Mouse (Mus musculus) CH12.LX (cell line): ENCODE results near the gene Galnt6. TPM values are rescaled to one million over a fixed set of nuclear protein-coding genes. Genes with fewer than 3 reads are reported as not detected.

Experiments used
- DNase-seq: peaks from one replicate; pipeline ENCODE4 v3.0.0-alpha.2; 2013; ENCODE audit errors: extremely low read depth
- H3K27ac ChIP-seq: 2 replicates; pipeline ENCODE4 v1.5.1; 2012; ENCODE audit warnings: low read depth, mild to moderate bottlenecking, control low read depth, moderate library complexity; ENCODE audit not compliant: insufficient read depth
- H3K27me3 ChIP-seq: replicated peaks from 2 replicates; pipeline ENCODE3; 2012; ENCODE audit warnings: inconsistent platforms
- H3K36me3 ChIP-seq, 2 experiments: replicated peaks in 1 of 2; 2 replicates each; pipeline versions ENCODE3 to v1.6.1; 2012; ENCODE audit warnings: inconsistent platforms in 1 of 2, low read length in 1 of 2, mild to moderate bottlenecking in 1 of 2, mixed read lengths in 1 of 2, moderate library complexity in 1 of 2; ENCODE audit not compliant: control insufficient read depth in 1 of 2, insufficient read depth in 1 of 2
- H3K4me1 ChIP-seq, 2 experiments: 2 replicates each; pipeline ENCODE4 v1.6.1; 2012; ENCODE audit warnings: inconsistent platforms in 1 of 2, moderate library complexity in 1 of 2; ENCODE audit not compliant: insufficient read depth in 2 of 2, control insufficient read depth in 1 of 2
- H3K4me2 ChIP-seq: 2 replicates; pipeline ENCODE4 v1.6.1; 2012; ENCODE audit warnings: low read depth, mild to moderate bottlenecking, control low read depth; ENCODE audit not compliant: poor library complexity, insufficient read depth, severe bottlenecking
- H3K4me3 ChIP-seq, 3 experiments: fragments of 150-350 bp in 1 of 3; sonication (generic) in 1 of 3; replicated peaks in 1 of 3; 2 replicates each; pipeline versions ENCODE3 to v1.5.1; 2011 to 2012; ENCODE audit warnings: low read depth in 2 of 3, low read length in 2 of 3, mild to moderate bottlenecking in 2 of 3, moderate library complexity in 2 of 3, control low read depth in 1 of 3, improper control_type of control experiment in 1 of 3, inconsistent platforms in 1 of 3, mixed read lengths in 1 of 3; ENCODE audit not compliant: poor library complexity in 1 of 3
- H3K79me2 ChIP-seq: replicated peaks from 2 replicates; pipeline ENCODE4 v1.6.1; 2012; ENCODE audit warnings: mild to moderate bottlenecking, moderate library complexity; ENCODE audit not compliant: control insufficient read depth, poor library complexity, insufficient read depth, severe bottlenecking; ENCODE audit errors: extremely low read depth
- H3K9ac ChIP-seq: 2 replicates; pipeline ENCODE4 v1.6.1; 2012; ENCODE audit warnings: low read depth, mild to moderate bottlenecking, control low read depth, moderate library complexity; ENCODE audit not compliant: insufficient read depth
- H3K9me3 ChIP-seq: replicated peaks from 2 replicates; pipeline ENCODE3; 2012; ENCODE audit warnings: low read length, inconsistent platforms, mixed read lengths
- BHLHE40 ChIP-seq: IDR thresholded peaks from 2 replicates; pipeline ENCODE4 v1.6.1; 2011; ENCODE audit warnings: mild to moderate bottlenecking, low read depth, low read length, improper control_type of control experiment
- CHD1 ChIP-seq: IDR thresholded peaks from 2 replicates; pipeline ENCODE4 v1.6.1; 2012; ENCODE audit warnings: low read depth, low read length, improper control_type of control experiment, inconsistent platforms
- E2F4 ChIP-seq: IDR thresholded peaks from 2 replicates; pipeline ENCODE4 v1.6.1; 2011; ENCODE audit warnings: low read depth, low read length, improper control_type of control experiment; ENCODE audit not compliant: insufficient replicate concordance
- EP300 ChIP-seq: IDR thresholded peaks from 2 replicates; pipeline ENCODE4 v1.6.1; 2011; ENCODE audit warnings: low read length, improper control_type of control experiment
- ETS1 ChIP-seq: conservative IDR thresholded peaks from 2 replicates; pipeline ENCODE4 v1.6.1; 2012; ENCODE audit warnings: low read depth, mild to moderate bottlenecking, inconsistent platforms, low read length, improper control_type of control experiment, moderate library complexity
- HCFC1 ChIP-seq: IDR thresholded peaks from 2 replicates; pipeline ENCODE4 v1.6.1; 2012; ENCODE audit warnings: low read depth, mild to moderate bottlenecking, inconsistent platforms, low read length, improper control_type of control experiment
- IRF4 ChIP-seq: IDR thresholded peaks from 2 replicates; pipeline ENCODE4 v1.6.1; 2014; ENCODE audit warnings: low read depth, mild to moderate bottlenecking, inconsistent platforms, low read length, improper control_type of control experiment
- JUN ChIP-seq: IDR thresholded peaks from 2 replicates; pipeline ENCODE4 v1.6.1; 2011; ENCODE audit warnings: low read depth, mild to moderate bottlenecking, low read length, improper control_type of control experiment, moderate library complexity; ENCODE audit not compliant: insufficient read depth
- KAT2A ChIP-seq: IDR thresholded peaks from 2 replicates; pipeline ENCODE4 v1.6.1; 2012; ENCODE audit warnings: low read length, improper control_type of control experiment, inconsistent platforms; ENCODE audit not compliant: insufficient replicate concordance
- MAFK ChIP-seq: IDR thresholded peaks from 2 replicates; pipeline ENCODE4 v1.6.1; 2011; ENCODE audit warnings: low read length, improper control_type of control experiment; ENCODE audit not compliant: insufficient replicate concordance
- MAZ ChIP-seq: IDR thresholded peaks from 2 replicates; pipeline ENCODE4 v1.6.1; 2012; ENCODE audit warnings: low read depth, mild to moderate bottlenecking, inconsistent platforms, low read length, improper control_type of control experiment, moderate library complexity
- MXI1 ChIP-seq: IDR thresholded peaks from 2 replicates; pipeline ENCODE4 v1.6.1; 2011; ENCODE audit warnings: mild to moderate bottlenecking, low read depth, low read length, improper control_type of control experiment
- NELFE ChIP-seq: IDR thresholded peaks from 2 replicates; pipeline ENCODE4 v1.6.1; 2011; ENCODE audit warnings: low read depth, low read length, improper control_type of control experiment
- POLR2A ChIP-seq: IDR thresholded peaks from 2 replicates; pipeline ENCODE4 v1.6.1; 2011; ENCODE audit warnings: low read depth, mild to moderate bottlenecking, improper control_type of control experiment, low read length
- POLR2AphosphoS2 ChIP-seq: IDR thresholded peaks from 2 replicates; pipeline ENCODE4 v1.6.1; 2011; ENCODE audit warnings: low read depth, low read length, improper control_type of control experiment
- RAD21 ChIP-seq: IDR thresholded peaks from 2 replicates; pipeline ENCODE4 v1.6.1; 2011; ENCODE audit warnings: low read depth, mild to moderate bottlenecking, low read length, improper control_type of control experiment, moderate library complexity
- SMC3 ChIP-seq: IDR thresholded peaks from 2 replicates; pipeline ENCODE4 v1.6.1; 2011; ENCODE audit warnings: low read depth, low read length, improper control_type of control experiment
- TBP ChIP-seq: conservative IDR thresholded peaks from 2 replicates; pipeline ENCODE4 v1.6.1; 2011; ENCODE audit warnings: low read depth, low read length, improper control_type of control experiment
- TCF12 ChIP-seq: IDR thresholded peaks from 2 replicates; pipeline ENCODE4 v1.6.1; 2014; ENCODE audit warnings: low read depth, mild to moderate bottlenecking, inconsistent platforms, low read length, improper control_type of control experiment
- ZKSCAN1 ChIP-seq: IDR thresholded peaks from 2 replicates; pipeline ENCODE4 v1.6.1; 2012; ENCODE audit warnings: low read depth, inconsistent platforms, low read length, improper control_type of control experiment, borderline replicate concordance
- ZMIZ1 ChIP-seq: IDR thresholded peaks from 2 replicates; pipeline ENCODE4 v1.6.1; 2012; ENCODE audit warnings: low read depth, mild to moderate bottlenecking, inconsistent platforms, low read length, improper control_type of control experiment
- ZNF384 ChIP-seq: IDR thresholded peaks from 2 replicates; pipeline ENCODE4 v1.6.1; 2012; ENCODE audit warnings: low read depth, low read length, improper control_type of control experiment, inconsistent platforms
- dilution Hi-C: fragments of 300-500 bp; cut with MboI; formaldehyde crosslinking; loops from 2 replicates; pipeline ENCODE4 v1.14.3; 2020; ENCODE audit warnings: low sequenced_read_pairs; ENCODE audit not compliant: extremely low pct_unique_long_range_greater_than_20kb, extremely low pct_ligation_motif_present
- in situ Hi-C: fragments of 300-500 bp; cut with MboI; formaldehyde crosslinking; loops from 3 replicates; pipeline ENCODE4 v1.14.3; 2019; ENCODE audit warnings: low sequenced_read_pairs, low pct_ligation_motif_present, low pct_unique_long_range_greater_than_20kb, mixed read lengths
- polyA plus RNA-seq: library from polyadenylated mRNA; unstranded; fragments of >175 nt; gene quantifications from 2 replicates; pipeline ENCODE4 v1.2.1, GENCODE M21; 2012; ENCODE audit warnings: low read depth; ENCODE audit not compliant: insufficient read length
- total RNA-seq, 2 experiments: library from RNA; depleted of rRNA; stranded (reverse); fragments of 300-350 nt in 1 of 2; fragments of >200 nt in 1 of 2; gene quantifications; 2 replicates each; pipeline ENCODE4 v1.2.3; 2012 to 2014

The Galnt6 gene
- total and polyA plus RNA-seq, 3 experiments = 0.58 to 5.0 (median 2.0) TPM

DNA sequence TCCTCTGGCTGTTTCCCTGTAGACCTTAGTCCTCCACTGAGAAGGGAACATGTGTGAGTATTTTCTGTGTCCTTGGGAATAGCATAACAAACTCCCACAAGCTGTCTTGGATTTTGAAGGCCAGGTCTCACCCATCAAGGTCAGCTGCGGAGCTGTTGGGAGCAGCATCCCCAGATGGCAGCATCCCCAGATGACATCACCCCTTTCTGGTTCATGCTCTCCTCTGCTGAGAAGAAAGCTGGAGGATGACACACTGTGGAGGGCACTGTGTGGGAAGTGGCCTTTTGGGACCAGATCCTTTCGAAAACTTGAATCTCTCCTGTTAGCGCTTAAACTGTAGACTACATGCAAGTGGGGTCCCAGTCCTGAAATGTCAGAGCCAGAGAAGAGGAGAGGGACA lies 47.2 kb upstream of the Galnt6 start:
- Histone ChIP-seq H3K9ac (no peak overlapping the region), H3K36me3 (no peaks in the 10 kb centered on the region), H3K4me3 (no peak overlapping the region), H3K4me1 (peaks cover 6 to 41% of the 10 kb centered on the region in 2 experiments), H3K9me3 (peaks cover 2% of the 10 kb centered on the region)
- in situ Hi-C loops = no loop called here
- DNase-seq = no peak
- dilution Hi-C loops = no loop called here
- TF ChIP-seq ZNF384 (no peak), NELFE (no peak), CHD1 (no peak), POLR2AphosphoS2 (no peak), ZMIZ1 (no peak), RAD21 (no peak), IRF4 (no peak), JUN (no peak), KAT2A (no peak), POLR2A (no peak)
- TF ChIP-seq, all 38 proteins: peak for 0
- no peak overlapping the region for H3K4me2 ChIP-seq
- H3K27ac ChIP-seq = no peak overlapping the region
- H3K79me2 ChIP-seq = no peaks in the 10 kb centered on the region
- no peaks in the 10 kb centered on the region for H3K27me3 ChIP-seq

DNA sequence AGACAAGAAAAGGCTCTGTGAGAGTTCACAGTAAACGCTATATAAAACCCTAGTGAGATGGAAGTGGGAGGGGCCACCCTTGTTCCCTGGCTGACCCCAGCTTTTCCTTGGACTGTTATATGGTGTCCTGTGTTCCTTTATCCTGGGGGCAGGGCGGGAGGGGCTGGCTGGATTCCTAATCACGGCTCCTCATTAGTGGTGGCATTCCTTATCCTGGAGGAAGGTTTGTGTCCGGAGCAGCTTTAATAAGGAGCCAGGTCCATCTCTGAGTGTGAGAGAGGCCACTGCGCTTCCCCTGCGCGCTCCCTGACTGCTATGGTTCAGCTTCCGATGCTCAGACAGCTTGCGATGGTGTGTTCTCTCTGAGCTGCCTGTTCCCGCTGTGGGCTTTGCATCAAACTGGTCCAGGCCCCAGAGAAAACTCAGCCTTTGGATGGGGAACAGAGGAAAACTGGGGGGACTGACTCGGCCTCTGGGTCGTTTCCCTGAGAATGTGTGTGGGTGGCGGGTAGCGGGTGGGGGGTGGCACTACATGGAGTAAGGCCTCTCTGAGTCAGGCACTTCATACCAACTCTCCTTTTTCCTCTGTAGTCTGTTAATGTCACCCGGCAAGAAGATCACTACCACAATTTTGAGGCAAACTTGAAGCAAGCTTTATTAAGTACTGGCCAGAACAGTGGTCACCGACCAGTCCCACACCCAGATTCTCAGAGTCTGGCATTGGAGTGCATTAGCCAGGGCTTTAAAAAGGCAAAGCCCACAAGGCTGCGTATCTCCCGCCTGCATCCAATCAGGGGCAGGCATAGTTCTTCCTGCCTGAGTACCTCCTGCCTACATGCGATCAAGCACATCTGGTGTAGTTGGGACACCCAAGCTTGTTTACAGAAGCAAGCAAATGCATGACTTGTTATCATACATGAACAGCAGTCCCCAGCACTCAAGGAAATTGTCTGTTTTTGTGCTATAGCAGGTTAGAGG lies 46.3 kb upstream of the Galnt6 start:
- Histone ChIP-seq H3K4me1 (peaks cover 6 to 38% of the 10 kb centered on the region in 2 experiments), H3K27me3 (no peaks in the 10 kb centered on the region), H3K4me3 (no peak overlapping the region), H3K9ac (no peak overlapping the region), H3K36me3 (no peaks in the 10 kb centered on the region), H3K9me3 (peaks cover 2% of the 10 kb centered on the region), H3K27ac (no peak overlapping the region), H3K4me2 (no peak overlapping the region), H3K79me2 (no peaks in the 10 kb centered on the region)
- dilution Hi-C loops = no loop called here
- in situ Hi-C loops = no loop called here
- no peak for TF ChIP-seq MAZ
- no peak for TF ChIP-seq MAFK
- TF ChIP-seq EP300 = no peak
- TF ChIP-seq ETS1 = no peak
- TF ChIP-seq BHLHE40 = no peak
- TF ChIP-seq E2F4 = no peak
- TF ChIP-seq RAD21 = no peak
- no peak for TF ChIP-seq HCFC1
- no peak for TF ChIP-seq MXI1
- no peak for TF ChIP-seq SMC3
- no peak for TF ChIP-seq ZKSCAN1
- TF ChIP-seq CHD1 = no peak
- no peak for TF ChIP-seq ZNF384
- TF ChIP-seq NELFE = no peak
- no peak for TF ChIP-seq TCF12
- no peak for TF ChIP-seq IRF4
- no peak for TF ChIP-seq TBP
- DNase-seq = no peak
